Mouse (Mus musculus) central nervous system, embryonic 11.5 days (tissue): ENCODE data around the gene Gm17387. TPM values are rescaled to one million over a fixed set of nuclear protein-coding genes. Genes with fewer than 3 reads are reported as not detected.

Experiments used
- polyA plus RNA-seq: library from polyadenylated mRNA; depleted of rRNA; stranded (reverse); fragments of >200 nt; gene quantifications from 2 replicates; pipeline ENCODE4 v1.2.3, GENCODE M21; 2012; rRNA removed

Gene Gm17387
- not detected in 2 replicates for polyA plus RNA-seq

DNA sequence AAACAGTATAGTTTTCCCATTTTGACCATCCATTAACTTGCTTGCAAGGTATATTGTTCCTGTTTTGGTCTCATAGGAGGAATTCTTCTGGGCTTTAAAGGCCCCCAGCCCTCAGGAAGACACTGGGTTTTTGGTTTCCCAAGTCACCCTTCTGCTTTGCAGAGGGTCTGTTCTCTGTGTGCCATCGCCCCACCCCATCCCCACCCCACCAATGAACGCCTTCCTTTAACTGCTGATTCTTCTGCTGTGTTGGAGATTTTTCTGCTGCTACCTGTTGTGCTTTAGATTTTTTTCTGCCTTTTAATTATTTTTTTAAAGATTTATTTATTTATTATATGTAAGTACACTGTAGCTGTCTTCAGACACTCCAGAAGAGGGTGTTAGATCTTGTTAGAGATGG is at the start of gene Gm17387:
TSS of gene Gm17387 (plus strand) at position 301 of the 400 bp plus-strand sequence.

DNA sequence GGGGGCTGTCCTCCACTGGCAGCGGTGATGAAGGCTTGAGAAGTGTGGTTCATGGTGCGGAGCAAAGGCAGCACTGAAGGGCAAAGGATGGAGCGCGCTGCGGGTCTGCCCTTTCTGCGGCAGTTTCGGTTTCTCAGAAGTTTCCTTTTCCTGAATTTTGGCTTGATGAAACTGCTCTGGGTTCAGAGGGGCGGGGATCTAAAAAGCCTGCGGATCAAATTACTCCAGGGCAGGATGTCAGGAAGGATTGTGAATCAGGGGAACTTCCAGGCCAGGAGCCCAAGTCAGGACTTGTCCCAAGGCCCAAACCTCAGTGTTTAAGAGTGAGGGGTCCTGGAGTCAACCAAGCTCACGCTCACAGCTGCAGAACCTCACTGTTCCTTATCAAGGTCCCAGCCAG is 18.3 kb upstream of the Gm17387 start, which contains the start of gene Ifitm3:
TSS of gene Ifitm3 (minus strand) at position 178 of the 400 bp plus-strand sequence.

DNA sequence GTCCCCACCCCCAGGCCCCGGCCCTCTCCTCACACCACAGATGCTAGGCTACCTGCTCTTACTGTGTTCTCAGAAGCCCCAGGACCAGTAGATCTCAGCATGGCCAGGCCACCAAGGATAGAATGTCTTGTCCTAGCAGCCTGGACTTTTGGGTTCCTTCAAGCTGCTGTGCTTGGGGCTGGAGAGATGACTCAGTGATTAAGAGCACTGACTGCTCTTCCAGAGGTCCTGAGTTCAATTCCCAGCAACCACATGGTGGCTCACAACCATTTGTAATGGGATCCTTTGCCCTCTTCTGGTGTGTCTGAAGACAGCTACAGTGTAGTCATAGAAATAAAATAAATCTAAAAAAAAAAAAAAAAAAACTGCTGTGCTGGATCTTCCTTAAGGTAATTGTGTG is 11.1 kb upstream of the Gm17387 start, which contains the start of gene Ifitm6:
TSS of gene Ifitm6 (minus strand) at position 101 of the 400 bp plus-strand sequence.

GRCm38 (mm10) chr7:141060426-141061242 is 31.7 kb downstream of the Gm17387 start, which contains the start of gene B4galnt4:
TSS of gene B4galnt4 (plus strand) at chr7:141061104.

GRCm38 (mm10) chr7:141077841-141078240 is 48.9 kb downstream of the Gm17387 start, which contains the start of gene Pkp3:
TSS of gene Pkp3 (plus strand) at chr7:141078218.

Other genes starting within 250 kb of the Gm17387 start
- gene Syce1, start 241.3 kb upstream of the Gm17387 start, polyA plus RNA-seq = 0.12 and 0.24 TPM in 2 replicates
- 2.4 and 4.2 TPM in 2 replicates for gene Zfp941, start 207.0 kb upstream of the Gm17387 start, polyA plus RNA-seq
- 0.32 and 0.51 TPM in 2 replicates for gene Urah, start 194.1 kb upstream of the Gm17387 start, polyA plus RNA-seq
- gene Scgb1c1, start 183.6 kb upstream of the Gm17387 start, polyA plus RNA-seq = not detected in 2 replicates
- not detected in 2 replicates for gene Odf3, start 181.3 kb upstream of the Gm17387 start, polyA plus RNA-seq
- gene Gm45785, start 172.8 kb upstream of the Gm17387 start, polyA plus RNA-seq = 0.08 and 0.14 TPM in 2 replicates
- gene Ric8a, start 172.2 kb upstream of the Gm17387 start, polyA plus RNA-seq = 61.0 and 61.6 TPM in 2 replicates
- 21.6 and 24.4 TPM in 2 replicates for gene Bet1l, start 171.6 kb upstream of the Gm17387 start, polyA plus RNA-seq
- 167 and 206 TPM in 2 replicates for gene Psmd13, start 147.2 kb upstream of the Gm17387 start, polyA plus RNA-seq
- gene Sirt3, start 146.8 kb upstream of the Gm17387 start, polyA plus RNA-seq = 22.4 and 26.1 TPM in 2 replicates
- gene Cox8b, start 128.7 kb upstream of the Gm17387 start, polyA plus RNA-seq = 0.50 and 1.3 TPM in 2 replicates
- 0.17 and 0.53 TPM in 2 replicates for gene Nlrp6, start 108.2 kb upstream of the Gm17387 start, polyA plus RNA-seq
- gene Pgghg, start 87.7 kb upstream of the Gm17387 start, polyA plus RNA-seq = 15.3 and 24.6 TPM in 2 replicates
- 0.88 and 2.0 TPM in 2 replicates for gene Ifitm5, start 78.8 kb upstream of the Gm17387 start, polyA plus RNA-seq
- gene Gm45717, start 73.2 kb upstream of the Gm17387 start, polyA plus RNA-seq = not detected in 2 replicates
- gene Ifitm2, start 73.1 kb upstream of the Gm17387 start, polyA plus RNA-seq = 87.0 and 380 TPM in 2 replicates
- 12.4 and 30.5 TPM in 2 replicates for gene Ifitm1, start 61.9 kb upstream of the Gm17387 start, polyA plus RNA-seq
- 5.5 and 20.2 TPM in 2 replicates for gene Ifitm3, start 18.4 kb upstream of the Gm17387 start, polyA plus RNA-seq
- gene Ifitm6, start 11.2 kb upstream of the Gm17387 start, polyA plus RNA-seq = 0.35 and 0.38 TPM in 2 replicates
- 68.2 and 109 TPM in 2 replicates for gene B4galnt4, start 32.0 kb downstream of the Gm17387 start, polyA plus RNA-seq
- 1.5 and 2.1 TPM in 2 replicates for gene Pkp3, start 49.1 kb downstream of the Gm17387 start, polyA plus RNA-seq
- 2.3 and 2.7 TPM in 2 replicates for gene Sigirr, start 71.4 kb downstream of the Gm17387 start, polyA plus RNA-seq
- 0.52 and 0.88 TPM in 2 replicates for gene Ano9, start 88.7 kb downstream of the Gm17387 start, polyA plus RNA-seq
- gene Ptdss2, start 93.3 kb downstream of the Gm17387 start, polyA plus RNA-seq = 55.5 and 61.6 TPM in 2 replicates
- gene Rnh1, start 143.7 kb downstream of the Gm17387 start, polyA plus RNA-seq = 44.5 and 71.8 TPM in 2 replicates
- 97.5 and 134 TPM in 2 replicates for gene Hras, start 164.9 kb downstream of the Gm17387 start, polyA plus RNA-seq
- gene Lrrc56, start 165.0 kb downstream of the Gm17387 start, polyA plus RNA-seq = 15.4 and 17.1 TPM in 2 replicates
- gene Lmntd2, start 184.9 kb downstream of the Gm17387 start, polyA plus RNA-seq = 8.6 and 10.9 TPM in 2 replicates
- 38.0 and 43.8 TPM in 2 replicates for gene Rassf7, start 186.7 kb downstream of the Gm17387 start, polyA plus RNA-seq
- 45.8 and 52.9 TPM in 2 replicates for gene Phrf1, start 199.7 kb downstream of the Gm17387 start, polyA plus RNA-seq
- 0.49 and 0.77 TPM in 2 replicates for gene Irf7, start 237.3 kb downstream of the Gm17387 start, polyA plus RNA-seq
- gene Cdhr5, start 247.7 kb downstream of the Gm17387 start, polyA plus RNA-seq = 0.02 and 0.16 TPM in 2 replicates